Mouse (Mus musculus): ENCODE data around the gene Slc4a3.

DNA sequence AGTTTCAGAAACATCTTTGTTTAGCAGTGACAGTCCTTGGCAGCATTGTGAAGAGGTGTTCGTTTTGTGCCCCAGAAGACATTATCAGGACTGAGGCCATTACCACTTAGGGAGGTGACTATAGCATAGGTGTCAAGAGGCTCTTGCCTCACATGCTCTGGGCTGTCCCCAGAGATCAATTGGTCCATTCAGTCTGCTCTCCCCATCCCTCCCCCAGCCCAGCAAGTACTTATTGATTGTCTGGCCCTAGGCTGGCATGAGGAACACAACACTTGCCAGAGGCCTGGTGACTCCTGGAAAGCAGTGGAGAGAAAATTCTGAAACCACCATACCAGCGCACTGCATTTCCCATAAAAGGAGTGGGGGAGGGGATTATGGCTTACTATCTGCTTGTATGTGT lies 8.5 kb upstream of the Slc4a3 start:
- TF ChIP-seq GATA1 (IDR thresholded peaks at IDR 0.05; ENCODE audit: borderline replicate concordance, low read length) (no peak), FLI1 (IDR thresholded peaks at IDR 0.05; ENCODE audit: low read length) (no peak)
